Mouse (Mus musculus): ENCODE measurements around the gene Limd2. TPM values are rescaled to one million over a fixed set of nuclear protein-coding genes. Genes with fewer than 3 reads are reported as not detected.

The Limd2 gene
- polyA plus RNA-seq, 1 experiment from 2014 or later, result 300 TPM

- H3K27ac ChIP-seq, result no peak overlapping the region
- H3K4me3 ChIP-seq (replicated peaks), result peak overlapping the region; percentile 70
- H3K9ac ChIP-seq, result peak overlapping the region; percentile 79; the same call in 1 of the 2 replicates
- H3K27me3 ChIP-seq, result no peaks in the 10 kb centered on the region
- H3K4me2 ChIP-seq, result peak overlapping the region; percentile 75
- 93% methylated on average over 5 of the region's 5 CpGs for WGBS
- peaks cover 11% of the 10 kb centered on the region for H3K4me1 ChIP-seq
- H3K36me3 ChIP-seq (replicated peaks), result peaks cover 9% of the 10 kb centered on the region
- H3K9me3 ChIP-seq, result no peaks in the 10 kb centered on the region
- no peak for ATAC-seq (ENCODE audit: low FRiP score)
Measured at GRCm38 (mm10) chr11:106192241-106192640, 31.6 kb upstream of the Limd2 start.

GRCm38 (mm10) chr11:106191716-106192115 lies 31.1 kb upstream of the Limd2 start:
- Histone ChIP-seq H3K4me3 (replicated peaks) (no peak overlapping the region), H3K4me2 (no peak overlapping the region), H3K9ac (no peak overlapping the region), H3K36me3 (replicated peaks) (peaks cover 4% of the 10 kb centered on the region), H3K4me1 (peaks cover 11% of the 10 kb centered on the region), H3K27me3 (no peaks in the 10 kb centered on the region), H3K27ac (no peak overlapping the region), H3K9me3 (no peaks in the 10 kb centered on the region)
- 95% methylated on average over 3 of the region's 3 CpGs for WGBS
- no peak for ATAC-seq (ENCODE audit: low FRiP score)

GRCm38 (mm10) chr11:106187326-106187725 lies 26.7 kb upstream of the Limd2 start:
- no peak overlapping the region for H3K4me3 ChIP-seq (replicated peaks)
- no peaks in the 10 kb centered on the region for H3K27me3 ChIP-seq
- no peak overlapping the region for H3K27ac ChIP-seq
- no peak overlapping the region for H3K9ac ChIP-seq
- H3K4me1 ChIP-seq, result peaks cover 2% of the 10 kb centered on the region
- H3K4me2 ChIP-seq, result no peak overlapping the region
- 95% methylated on average over 4 of the region's 4 CpGs for WGBS
- H3K9me3 ChIP-seq, result no peaks in the 10 kb centered on the region
- ATAC-seq (ENCODE audit: low FRiP score), result no peak
- peaks cover 7% of the 10 kb centered on the region for H3K36me3 ChIP-seq (replicated peaks)

- Histone ChIP-seq H3K9ac (no peak overlapping the region), H3K9me3 (no peaks in the 10 kb centered on the region), H3K36me3 (replicated peaks) (peaks cover 4% of the 10 kb centered on the region), H3K27me3 (no peaks in the 10 kb centered on the region), H3K4me2 (no peak overlapping the region), H3K4me3 (replicated peaks) (no peak overlapping the region), H3K27ac (no peak overlapping the region), H3K4me1 (no peaks in the 10 kb centered on the region)
- ATAC-seq (ENCODE audit: low FRiP score), result no peak
- WGBS, result 88% methylated on average over 2 of the region's 2 CpGs
Measured at GRCm38 (mm10) chr11:106180449-106180801, 19.8 kb upstream of the Limd2 start.

GRCm38 (mm10) chr11:106179711-106180448 lies 19.2 kb upstream of the Limd2 start:
- no peak overlapping the region for H3K4me2 ChIP-seq
- peaks cover 4% of the 10 kb centered on the region for H3K36me3 ChIP-seq (replicated peaks)
- no peaks in the 10 kb centered on the region for H3K4me1 ChIP-seq
- WGBS, result 74% methylated on average over 7 of the region's 7 CpGs
- H3K27me3 ChIP-seq, result no peaks in the 10 kb centered on the region
- H3K27ac ChIP-seq, result no peak overlapping the region
- no peak overlapping the region for H3K4me3 ChIP-seq (replicated peaks)
- no peaks in the 10 kb centered on the region for H3K9me3 ChIP-seq
- ATAC-seq (ENCODE audit: low FRiP score), result no peak
- H3K9ac ChIP-seq, result no peak overlapping the region

- H3K4me3 ChIP-seq (replicated peaks), result no peak overlapping the region
- WGBS, result 87% methylated on average over 5 of the region's 5 CpGs
- no peaks in the 10 kb centered on the region for H3K27me3 ChIP-seq
- no peak overlapping the region for H3K9ac ChIP-seq
- H3K36me3 ChIP-seq (replicated peaks), result no peaks in the 10 kb centered on the region; the same call in 1 of the 2 replicates
- ATAC-seq (ENCODE audit: low FRiP score), result no peak
- no peak overlapping the region for H3K4me2 ChIP-seq
- no peaks in the 10 kb centered on the region for H3K9me3 ChIP-seq
- no peak overlapping the region for H3K27ac ChIP-seq
- no peaks in the 10 kb centered on the region for H3K4me1 ChIP-seq
Measured at GRCm38 (mm10) chr11:106178036-106178782, 17.5 kb upstream of the Limd2 start.

GRCm38 (mm10) chr11:106176372-106176771 lies 15.7 kb upstream of the Limd2 start:
- 89% methylated on average over 5 of the region's 5 CpGs for WGBS
- H3K27me3 ChIP-seq, result no peaks in the 10 kb centered on the region

GRCm38 (mm10) chr11:106175081-106175480 lies 14.4 kb upstream of the Limd2 start:
- no peaks in the 10 kb centered on the region for H3K9me3 ChIP-seq
- no peak overlapping the region for H3K27ac ChIP-seq
- WGBS, result 79% methylated on average over 3 of the region's 3 CpGs

More at GRCm38 (mm10) chr11:106176372-106176771, 15.7 kb upstream of the Limd2 start:
- ATAC-seq (ENCODE audit: low FRiP score), result no peak
- H3K36me3 ChIP-seq (replicated peaks), result peaks cover 5% of the 10 kb centered on the region; the same call in 1 of the 2 replicates
- no peaks in the 10 kb centered on the region for H3K4me1 ChIP-seq
- H3K4me3 ChIP-seq (replicated peaks), result no peak overlapping the region
- no peak overlapping the region for H3K9ac ChIP-seq
- H3K27ac ChIP-seq, result no peak overlapping the region
- no peaks in the 10 kb centered on the region for H3K9me3 ChIP-seq
- H3K4me2 ChIP-seq, result no peak overlapping the region

GRCm38 (mm10) chr11:106174372-106174771 lies 13.7 kb upstream of the Limd2 start:
- no peak overlapping the region for H3K4me3 ChIP-seq (replicated peaks)
- ATAC-seq (ENCODE audit: low FRiP score), result no peak
- H3K4me2 ChIP-seq, result no peak overlapping the region
- no peak overlapping the region for H3K9ac ChIP-seq
- H3K27ac ChIP-seq, result no peak overlapping the region
- 85% methylated on average over 5 of the region's 5 CpGs for WGBS
- no peaks in the 10 kb centered on the region for H3K9me3 ChIP-seq
- H3K36me3 ChIP-seq (replicated peaks), result peaks cover 17% of the 10 kb centered on the region
- H3K4me1 ChIP-seq, result no peaks in the 10 kb centered on the region
- H3K27me3 ChIP-seq, result no peaks in the 10 kb centered on the region

More at GRCm38 (mm10) chr11:106175081-106175480, 14.4 kb upstream of the Limd2 start:
- no peak overlapping the region for H3K4me2 ChIP-seq
- H3K4me1 ChIP-seq, result no peaks in the 10 kb centered on the region
- no peak overlapping the region for H3K9ac ChIP-seq
- H3K36me3 ChIP-seq (replicated peaks), result peaks cover 14% of the 10 kb centered on the region
- no peak for ATAC-seq (ENCODE audit: low FRiP score)
- no peaks in the 10 kb centered on the region for H3K27me3 ChIP-seq
- H3K4me3 ChIP-seq (replicated peaks), result no peak overlapping the region

- Histone ChIP-seq H3K9me3 (no peaks in the 10 kb centered on the region), H3K4me2 (no peak overlapping the region), H3K27me3 (no peaks in the 10 kb centered on the region), H3K36me3 (replicated peaks) (peaks cover 23% of the 10 kb centered on the region), H3K9ac (no peak overlapping the region), H3K4me1 (no peaks in the 10 kb centered on the region), H3K4me3 (replicated peaks) (no peak overlapping the region), H3K27ac (no peak overlapping the region)
- 93% methylated on average over 2 of the region's 2 CpGs for WGBS
- no peak for ATAC-seq (ENCODE audit: low FRiP score)
Measured at GRCm38 (mm10) chr11:106173228-106173627, 12.6 kb upstream of the Limd2 start.

- no peaks in the 10 kb centered on the region for H3K9me3 ChIP-seq
- no peaks in the 10 kb centered on the region for H3K4me1 ChIP-seq
- H3K27ac ChIP-seq, result no peak overlapping the region
- WGBS, result 75% methylated on average over 7 of the region's 7 CpGs
- H3K9ac ChIP-seq, result no peak overlapping the region
- ATAC-seq (ENCODE audit: low FRiP score), result no peak
- no peaks in the 10 kb centered on the region for H3K27me3 ChIP-seq
- no peak overlapping the region for H3K4me2 ChIP-seq
- H3K36me3 ChIP-seq (replicated peaks), result peaks cover 45% of the 10 kb centered on the region
- H3K4me3 ChIP-seq (replicated peaks), result no peak overlapping the region
Measured at GRCm38 (mm10) chr11:106170807-106171206, 10.1 kb upstream of the Limd2 start.

- H3K27ac ChIP-seq, result no peak overlapping the region
- H3K36me3 ChIP-seq (replicated peaks), result peaks cover 73% of the 10 kb centered on the region
- H3K9ac ChIP-seq, result no peak overlapping the region
- H3K4me1 ChIP-seq, result no peaks in the 10 kb centered on the region
- H3K4me3 ChIP-seq (replicated peaks), result no peak overlapping the region
- 90% methylated on average over 5 of the region's 5 CpGs for WGBS
- H3K4me2 ChIP-seq, result no peak overlapping the region
- no peak for ATAC-seq (ENCODE audit: low FRiP score)
- H3K9me3 ChIP-seq, result no peaks in the 10 kb centered on the region
- no peaks in the 10 kb centered on the region for H3K27me3 ChIP-seq
Measured at GRCm38 (mm10) chr11:106167435-106167834, 6.8 kb upstream of the Limd2 start.
